Mouse (Mus musculus) intestine, embryonic 14.5 days (tissue): ENCODE measurements at regions not wholly inside any gene's neighbourhood (a gene's known extent, or its start where the extent isn't known, plus 50 kb on each side); places are given as distances from the start of the nearest gene placed in this dataset.

Experiments
- ATAC-seq: fragments of 200-750 bp; cut with Nextera tagmentation; replicated peaks from 2 replicates; pipeline ENCODE4 v1.8.0; 2017; ENCODE audit warnings: low read depth, moderate number of reproducible peaks, moderate TSS enrichment, moderate library complexity; ENCODE audit not compliant: low FRiP score, low TSS enrichment
- DNase-seq: peaks from one replicate; pipeline ENCODE4 v3.0.0-alpha.2; 2018; ENCODE audit warnings: low spot score
- H3K27ac ChIP-seq: fragments of 300-500 bp; sonication (generic); 2 replicates; pipeline ENCODE4 v1.5.1; 2014; ENCODE audit warnings: low read depth, mild to moderate bottlenecking, control low read depth
- H3K27me3 ChIP-seq: fragments of 300-500 bp; sonication (generic); replicated peaks from 2 replicates; pipeline ENCODE4 v1.6.1; 2014; ENCODE audit warnings: low read length, control low read depth; ENCODE audit not compliant: control insufficient read depth, insufficient read depth
- H3K36me3 ChIP-seq: fragments of 300-500 bp; sonication (generic); 2 replicates; pipeline ENCODE4 v1.6.1; 2014; ENCODE audit warnings: low read length, control low read depth; ENCODE audit not compliant: control insufficient read depth, insufficient read depth
- H3K4me1 ChIP-seq: fragments of 300-500 bp; sonication (generic); replicated peaks from 2 replicates; pipeline ENCODE4 v1.6.1; 2014; ENCODE audit warnings: low read length, control low read depth, mixed read lengths; ENCODE audit not compliant: control insufficient read depth, insufficient read depth
- H3K4me2 ChIP-seq: fragments of 300-500 bp; sonication (generic); 2 replicates; pipeline ENCODE4 v1.6.1; 2014; ENCODE audit warnings: low read length
- H3K4me3 ChIP-seq: fragments of 300-500 bp; sonication (generic); 2 replicates; pipeline ENCODE4 v1.5.1; 2014; ENCODE audit warnings: low read depth, low read length, control low read depth, mixed read lengths
- H3K9ac ChIP-seq: fragments of 300-500 bp; sonication (generic); 2 replicates; pipeline ENCODE4 v1.6.1; 2014; ENCODE audit warnings: mild to moderate bottlenecking, low read length
- H3K9me3 ChIP-seq: fragments of 300-500 bp; sonication (generic); 2 replicates; pipeline ENCODE4 v1.6.1; 2016; ENCODE audit warnings: low read length, control low read depth; ENCODE audit not compliant: control insufficient read depth
- WGBS: fragments of 180-500 bp; shearing (Covaris S2); extraction: QIAGEN DNeasy Blood & Tissue Kit; methylation state at CpG from one replicate; pipeline ENCODE4 v1.1.7; 2014; 5-methylcytosine and 5-hydroxymethylcytosine counted together

- Histone ChIP-seq H3K27me3 (no peaks in the 10 kb centered on the region), H3K9ac (no peak overlapping the region), H3K4me2 (no peak overlapping the region), H3K36me3 (no peaks in the 10 kb centered on the region), H3K27ac (no peak overlapping the region), H3K9me3 (no peaks in the 10 kb centered on the region), H3K4me1 (no peaks in the 10 kb centered on the region), H3K4me3 (no peak overlapping the region)
- no peak for DNase-seq
- no peak for ATAC-seq
- 89% methylated on average over 11 of the region's 11 CpGs for WGBS
These were observed 60.8 kb downstream of the Mis18a start for GRCm38 (mm10) chr16:90666271-90666986.

- H3K27ac ChIP-seq, result no peak overlapping the region
- H3K4me1 ChIP-seq, result no peaks in the 10 kb centered on the region
- H3K27me3 ChIP-seq, result no peaks in the 10 kb centered on the region
- no peak for ATAC-seq
- H3K9me3 ChIP-seq, result no peaks in the 10 kb centered on the region
- no peaks in the 10 kb centered on the region for H3K36me3 ChIP-seq
- no peak overlapping the region for H3K4me2 ChIP-seq
- WGBS, result 70% methylated on average over 9 of the region's 9 CpGs
- no peak for DNase-seq
- no peak overlapping the region for H3K4me3 ChIP-seq
- no peak overlapping the region for H3K9ac ChIP-seq
These were observed 63.1 kb downstream of the Mis18a start for GRCm38 (mm10) chr16:90664086-90664485.

- Histone ChIP-seq H3K9ac (no peak overlapping the region), H3K36me3 (no peaks in the 10 kb centered on the region), H3K4me3 (no peak overlapping the region), H3K9me3 (no peaks in the 10 kb centered on the region), H3K4me1 (0 out of 2 replicates have a peak, but pooled peaks cover 7% of the 10 kb centered on the region), H3K27me3 (no peaks in the 10 kb centered on the region), H3K4me2 (no peak overlapping the region), H3K27ac (no peak overlapping the region)
- DNase-seq (no peak), ATAC-seq (no peak)
- WGBS, result 87% methylated on average over 7 of the region's 7 CpGs
These were observed 69.2 kb downstream of the Mis18a start for GRCm38 (mm10) chr16:90658050-90658449.

GRCm38 (mm10) chr16:90657027-90657426 lies 70.2 kb downstream of the Mis18a start:
- Histone ChIP-seq H3K4me1 (0 out of 2 replicates have a peak, but pooled peaks cover 7% of the 10 kb centered on the region), H3K4me3 (no peak overlapping the region), H3K27ac (no peak overlapping the region), H3K4me2 (no peak overlapping the region), H3K9ac (no peak overlapping the region), H3K9me3 (no peaks in the 10 kb centered on the region), H3K27me3 (no peaks in the 10 kb centered on the region), H3K36me3 (no peaks in the 10 kb centered on the region)
- DNase-seq, result no peak
- 53% methylated on average over 9 of the region's 9 CpGs for WGBS
- ATAC-seq, result no peak

GRCm38 (mm10) chr16:90656571-90657011 lies 70.6 kb downstream of the Mis18a start:
- Histone ChIP-seq H3K4me2 (no peak overlapping the region), H3K36me3 (no peaks in the 10 kb centered on the region)
- no peak for ATAC-seq

GRCm38 (mm10) chr16:90654853-90655252 lies 72.4 kb downstream of the Mis18a start:
- H3K27ac ChIP-seq, result no peak overlapping the region
- no peak for ATAC-seq
- H3K4me1 ChIP-seq, result 0 out of 2 replicates have a peak, but pooled peaks cover 7% of the 10 kb centered on the region
- no peak overlapping the region for H3K4me3 ChIP-seq
- no peak overlapping the region for H3K4me2 ChIP-seq
- no peaks in the 10 kb centered on the region for H3K9me3 ChIP-seq
- no peak for DNase-seq
- H3K9ac ChIP-seq, result no peak overlapping the region
- H3K36me3 ChIP-seq, result no peaks in the 10 kb centered on the region
- no peaks in the 10 kb centered on the region for H3K27me3 ChIP-seq
- 91% methylated on average over 5 of the region's 5 CpGs for WGBS

More at GRCm38 (mm10) chr16:90656571-90657011, 70.6 kb downstream of the Mis18a start:
- Histone ChIP-seq H3K27me3 (no peaks in the 10 kb centered on the region), H3K4me1 (0 out of 2 replicates have a peak, but pooled peaks cover 7% of the 10 kb centered on the region), H3K9me3 (no peaks in the 10 kb centered on the region), H3K9ac (no peak overlapping the region), H3K27ac (no peak overlapping the region), H3K4me3 (no peak overlapping the region)
- 28% methylated on average over 16 of the region's 16 CpGs for WGBS
- peak; percentile 57 for DNase-seq

- no peak overlapping the region for H3K9ac ChIP-seq
- WGBS, result 68% methylated on average over 4 of the region's 4 CpGs
- 0 out of 2 replicates have a peak, but pooled peaks cover 7% of the 10 kb centered on the region for H3K4me1 ChIP-seq
- no peak overlapping the region for H3K4me2 ChIP-seq
- no peaks in the 10 kb centered on the region for H3K36me3 ChIP-seq
- no peaks in the 10 kb centered on the region for H3K27me3 ChIP-seq
- H3K27ac ChIP-seq, result no peak overlapping the region
- H3K4me3 ChIP-seq, result no peak overlapping the region
- no peaks in the 10 kb centered on the region for H3K9me3 ChIP-seq
- DNase-seq (no peak), ATAC-seq (no peak)
These were observed 74.4 kb downstream of the Mis18a start for GRCm38 (mm10) chr16:90652821-90653220.

GRCm38 (mm10) chr16:90648161-90648560 lies 79.0 kb downstream of the Mis18a start:
- WGBS, result 77% methylated on average over 4 of the region's 4 CpGs
- H3K36me3 ChIP-seq, result no peaks in the 10 kb centered on the region
- H3K4me1 ChIP-seq, result no peaks in the 10 kb centered on the region
- H3K4me2 ChIP-seq, result no peak overlapping the region
- ATAC-seq (no peak), DNase-seq (no peak)
- H3K4me3 ChIP-seq, result no peak overlapping the region
- H3K27me3 ChIP-seq, result no peaks in the 10 kb centered on the region
- H3K9me3 ChIP-seq, result no peaks in the 10 kb centered on the region
- H3K9ac ChIP-seq, result no peak overlapping the region
- no peak overlapping the region for H3K27ac ChIP-seq

- Histone ChIP-seq H3K4me1 (no peaks in the 10 kb centered on the region), H3K27me3 (no peaks in the 10 kb centered on the region), H3K4me2 (no peak overlapping the region), H3K9me3 (no peaks in the 10 kb centered on the region), H3K4me3 (no peak overlapping the region), H3K27ac (no peak overlapping the region), H3K9ac (no peak overlapping the region), H3K36me3 (no peaks in the 10 kb centered on the region)
- ATAC-seq (no peak), DNase-seq (no peak)
- 91% methylated on average over 6 of the region's 6 CpGs for WGBS
These were observed 84.5 kb downstream of the Mis18a start for GRCm38 (mm10) chr16:90642671-90643070.
